Mouse (Mus musculus) ES-Bruce4 (cell line): ENCODE data around the gene Aamp. TPM values are rescaled to one million over a fixed set of nuclear protein-coding genes. Genes with fewer than 3 reads are reported as not detected.
A peak's percentile ranks its signal among the peaks of the same experiment; 100 is the strongest.

Experiments
- H3K27ac ChIP-seq: 2 replicates; pipeline ENCODE4 v1.5.1; 2012; ENCODE audit warnings: low read length, inconsistent platforms; ENCODE audit not compliant: insufficient read depth
- H3K27me3 ChIP-seq: 2 replicates; pipeline ENCODE4 v1.6.1; 2012; ENCODE audit warnings: mild to moderate bottlenecking, low read length, inconsistent platforms; ENCODE audit not compliant: control insufficient read depth, poor library complexity, insufficient read depth, severe bottlenecking
- H3K36me3 ChIP-seq: 2 replicates; pipeline ENCODE4 v1.6.1; 2012; ENCODE audit warnings: inconsistent platforms, mild to moderate bottlenecking, low read length, moderate library complexity; ENCODE audit not compliant: control insufficient read depth, poor library complexity, insufficient read depth, severe bottlenecking
- H3K4me1 ChIP-seq: one replicate; pipeline ENCODE4 v1.8.1; 2011; ENCODE audit warnings: low read length; ENCODE audit not compliant: control insufficient read depth, insufficient read depth
- H3K4me3 ChIP-seq: 2 replicates; pipeline ENCODE4 v1.5.1; 2011; ENCODE audit warnings: low read depth, mild to moderate bottlenecking, low read length
- H3K9ac ChIP-seq: 2 replicates; pipeline ENCODE4 v1.6.1; 2012; ENCODE audit warnings: low read depth, mild to moderate bottlenecking, inconsistent platforms; ENCODE audit not compliant: poor library complexity, severe bottlenecking
- H3K9me3 ChIP-seq: replicated peaks from 2 replicates; pipeline ENCODE4 v1.6.1; 2012; ENCODE audit warnings: mild to moderate bottlenecking, low read length, inconsistent platforms; ENCODE audit not compliant: control insufficient read depth, poor library complexity, insufficient read depth, severe bottlenecking
- CTCF ChIP-seq: IDR thresholded peaks from one replicate; pipeline ENCODE4 v1.8.1; 2011; ENCODE audit warnings: low read depth, low read length
- EP300 ChIP-seq: IDR thresholded peaks from 2 replicates; pipeline ENCODE4 v1.6.1; 2011; ENCODE audit warnings: low read depth, low read length; ENCODE audit not compliant: insufficient read depth
- POLR2A ChIP-seq: IDR thresholded peaks from one replicate; pipeline ENCODE4 v1.8.1; 2011; ENCODE audit warnings: low read length; ENCODE audit not compliant: insufficient read depth
- polyA plus RNA-seq: library from polyadenylated mRNA; stranded (reverse); fragments of >200 nt; gene quantifications from 2 replicates; pipeline ENCODE4 v1.2.4, GENCODE M21; 2011; ENCODE audit warnings: low read depth; ENCODE audit not compliant: missing spikeins, insufficient read depth, insufficient read length

Aamp gene
- polyA plus RNA-seq, 1 experiment, result 96.3 TPM

DNA sequence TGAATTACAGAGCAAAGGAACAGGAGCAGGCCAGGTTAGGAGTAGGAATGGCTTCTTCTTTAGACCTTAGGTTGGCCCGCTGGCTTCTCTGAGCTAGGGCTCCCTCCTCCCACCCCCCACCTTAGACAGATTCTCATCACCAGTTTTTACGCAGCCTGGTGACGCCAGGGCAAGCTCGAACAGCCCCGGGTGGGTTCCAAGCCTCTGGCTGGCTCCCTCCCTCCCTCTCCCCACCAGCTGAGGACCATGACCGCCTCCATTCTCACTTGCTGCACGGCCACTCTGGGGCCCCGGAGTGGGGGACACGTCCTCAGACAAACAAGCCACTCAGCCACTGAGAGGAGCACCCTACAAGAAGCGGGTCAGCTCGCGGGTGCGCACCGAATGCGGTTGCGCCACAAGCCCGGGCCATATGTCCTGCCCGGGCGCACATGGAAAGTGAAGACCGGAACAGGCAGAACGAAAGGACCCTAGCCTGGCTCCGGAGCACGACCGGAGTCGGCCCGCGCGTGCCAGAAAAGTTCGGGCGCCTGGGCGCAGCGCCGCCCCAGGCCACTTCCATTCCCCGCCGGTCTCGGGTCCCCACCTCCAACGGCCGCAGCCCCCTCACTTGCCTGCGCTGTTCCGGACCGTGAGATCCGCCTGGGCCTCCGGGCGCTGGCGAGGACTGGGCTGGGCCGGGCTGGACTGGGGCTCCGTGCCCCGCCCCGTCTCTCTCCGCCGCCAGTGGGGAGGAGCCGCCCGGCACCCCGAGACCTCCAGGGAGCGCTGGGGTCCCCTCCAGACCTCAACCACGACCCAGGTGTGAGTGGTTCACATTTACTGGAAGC, 19.2 kb upstream of the Aamp start:
- Histone ChIP-seq H3K4me3 (peak overlapping the region; percentile 71), H3K9me3 (no peaks in the 10 kb centered on the region), H3K36me3 (no peaks in the 10 kb centered on the region), H3K9ac (peak overlapping the region; percentile 73), H3K27me3 (no peaks in the 10 kb centered on the region), H3K4me1 (peaks cover 3% of the 10 kb centered on the region), H3K27ac (peak overlapping the region; percentile 18; the same call in 1 of the 2 replicates)
- TF ChIP-seq EP300 (no peak), POLR2A (no peak), CTCF (no peak)

DNA sequence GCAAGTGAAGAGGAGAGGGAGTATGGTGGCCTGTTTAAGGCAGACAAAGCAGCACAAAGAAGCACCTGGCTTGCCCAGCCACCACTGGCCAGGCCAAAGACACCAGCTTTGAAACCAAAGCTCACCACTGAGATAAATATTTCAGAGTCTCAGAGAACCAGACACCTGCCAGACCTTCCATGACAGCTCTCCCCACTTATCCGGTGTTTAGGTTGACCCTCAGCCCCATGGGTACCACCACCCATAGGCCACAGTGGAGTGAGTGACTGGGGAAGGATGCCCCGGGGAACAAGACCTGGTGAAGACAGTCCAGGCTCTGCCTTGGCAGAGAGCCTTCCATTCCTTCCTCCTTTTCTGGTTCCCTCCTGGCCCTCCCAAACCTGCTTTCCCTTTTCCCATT, 18.3 kb upstream of the Aamp start:
- no peaks in the 10 kb centered on the region for H3K27me3 ChIP-seq
- H3K9ac ChIP-seq, result peak overlapping the region; percentile 73
- H3K4me3 ChIP-seq, result 0 out of 2 replicates have a peak overlapping the region, but pooled peaks have one; percentile 1
- no peaks in the 10 kb centered on the region for H3K36me3 ChIP-seq
- H3K27ac ChIP-seq, result no peak overlapping the region
- peaks cover 3% of the 10 kb centered on the region for H3K4me1 ChIP-seq
- TF ChIP-seq EP300, result no peak
- TF ChIP-seq POLR2A, result no peak
- no peak for TF ChIP-seq CTCF
- no peaks in the 10 kb centered on the region for H3K9me3 ChIP-seq

DNA sequence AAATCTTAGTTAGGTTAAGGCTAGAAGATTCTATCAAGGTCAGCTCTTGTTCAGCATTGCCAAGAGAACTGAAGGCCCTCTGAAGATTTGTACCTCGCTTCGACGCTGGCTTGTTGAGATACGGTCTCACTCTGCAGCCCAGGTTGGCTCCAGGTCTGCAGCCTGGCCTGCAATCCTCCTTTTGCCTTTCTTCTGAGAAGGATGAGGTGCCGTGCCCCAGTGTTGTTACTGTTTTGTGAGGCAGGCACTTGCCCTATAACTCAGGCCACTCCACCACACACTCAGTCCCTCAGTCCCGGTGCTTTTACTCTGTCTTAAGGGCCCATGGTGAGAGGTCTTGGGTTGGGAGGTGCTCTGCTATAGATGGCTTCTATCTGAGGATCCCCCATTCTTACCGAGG, 17.7 kb upstream of the Aamp start:
- H3K36me3 ChIP-seq, result no peaks in the 10 kb centered on the region
- no peaks in the 10 kb centered on the region for H3K9me3 ChIP-seq
- no peaks in the 10 kb centered on the region for H3K27me3 ChIP-seq
- H3K9ac ChIP-seq, result no peak overlapping the region
- H3K4me3 ChIP-seq, result no peak overlapping the region
- peaks cover 5% of the 10 kb centered on the region for H3K4me1 ChIP-seq
- no peak for TF ChIP-seq EP300
- TF ChIP-seq POLR2A, result no peak
- no peak for TF ChIP-seq CTCF
- no peak overlapping the region for H3K27ac ChIP-seq

DNA sequence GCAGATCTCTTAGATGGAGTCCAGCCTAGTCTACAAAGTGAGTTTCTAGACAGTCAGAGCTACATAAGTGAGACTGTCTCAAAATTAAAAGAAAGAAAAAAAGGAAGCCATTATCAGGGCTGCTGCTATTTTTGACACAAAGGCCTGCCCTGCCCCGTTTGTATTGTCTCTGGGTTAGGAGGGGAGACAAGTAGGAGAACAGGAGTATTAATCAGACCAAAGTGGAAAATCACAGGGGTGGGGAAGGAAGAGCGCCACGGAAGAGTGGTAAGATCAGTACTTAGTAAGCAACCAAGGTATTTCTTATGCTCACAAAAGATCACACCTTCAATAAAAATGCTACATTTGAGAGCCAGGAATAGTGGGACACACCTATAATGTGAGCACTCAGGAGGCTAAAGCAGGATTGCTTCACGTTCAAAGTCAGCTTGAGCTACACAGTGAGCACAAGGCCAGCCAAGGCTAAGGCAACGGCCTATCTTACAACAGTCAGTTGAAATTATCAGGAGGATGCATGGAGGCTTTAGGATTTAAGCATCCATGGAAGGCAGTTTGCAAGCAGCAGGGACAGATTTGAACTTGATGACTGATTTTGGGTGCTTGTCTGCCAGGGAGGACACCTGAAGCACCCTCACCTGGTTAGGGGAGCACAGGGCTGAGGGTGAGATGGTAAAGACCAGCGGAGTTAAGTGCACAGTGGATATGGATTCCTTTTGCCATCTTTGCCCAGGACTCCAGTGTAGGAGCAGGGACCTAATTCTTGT, 16.0 kb upstream of the Aamp start:
- Histone ChIP-seq H3K36me3 (no peaks in the 10 kb centered on the region), H3K27ac (no peak overlapping the region), H3K4me1 (peaks cover 10% of the 10 kb centered on the region), H3K9ac (no peak overlapping the region), H3K9me3 (no peaks in the 10 kb centered on the region), H3K4me3 (no peak overlapping the region), H3K27me3 (no peaks in the 10 kb centered on the region)
- no peak for TF ChIP-seq POLR2A
- no peak for TF ChIP-seq CTCF
- TF ChIP-seq EP300, result no peak

DNA sequence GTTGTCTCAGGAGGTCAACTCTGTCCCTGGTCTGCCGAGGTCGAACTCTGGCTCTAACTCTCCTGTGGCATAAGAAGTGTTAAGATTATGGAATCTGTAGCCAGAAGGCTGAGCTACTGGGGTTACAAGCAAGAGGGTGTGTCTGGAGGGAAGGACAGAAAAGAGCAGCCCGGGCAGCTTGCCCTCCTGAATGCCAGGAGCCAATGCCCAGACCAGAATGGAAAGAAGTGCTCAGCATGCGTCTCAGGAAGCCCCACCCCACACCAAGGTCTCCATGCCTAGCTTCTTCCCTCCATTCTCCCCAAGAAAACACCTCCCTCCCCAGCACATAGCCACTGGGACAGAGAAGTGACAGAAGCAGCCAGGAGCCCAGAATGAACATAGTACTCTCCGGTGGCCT, 14.5 kb upstream of the Aamp start:
- Histone ChIP-seq H3K9ac (no peak overlapping the region), H3K27ac (0 out of 2 replicates have a peak overlapping the region, but pooled peaks have one; percentile 6), H3K36me3 (0 out of 2 replicates have a peak, but pooled peaks cover under 1% of the 10 kb centered on the region), H3K4me3 (no peak overlapping the region), H3K4me1 (peaks cover 10% of the 10 kb centered on the region), H3K9me3 (no peaks in the 10 kb centered on the region), H3K27me3 (no peaks in the 10 kb centered on the region)
- no peak for TF ChIP-seq CTCF
